Mouse (Mus musculus): Measurements from ENCODE around the gene Tubgcp6. TPM values are rescaled to one million over a fixed set of nuclear protein-coding genes. Genes with fewer than 3 reads are reported as not detected.

Gene Tubgcp6
- polyA plus RNA-seq, 1 experiment from 2014 or later = 17.2 TPM

DNA sequence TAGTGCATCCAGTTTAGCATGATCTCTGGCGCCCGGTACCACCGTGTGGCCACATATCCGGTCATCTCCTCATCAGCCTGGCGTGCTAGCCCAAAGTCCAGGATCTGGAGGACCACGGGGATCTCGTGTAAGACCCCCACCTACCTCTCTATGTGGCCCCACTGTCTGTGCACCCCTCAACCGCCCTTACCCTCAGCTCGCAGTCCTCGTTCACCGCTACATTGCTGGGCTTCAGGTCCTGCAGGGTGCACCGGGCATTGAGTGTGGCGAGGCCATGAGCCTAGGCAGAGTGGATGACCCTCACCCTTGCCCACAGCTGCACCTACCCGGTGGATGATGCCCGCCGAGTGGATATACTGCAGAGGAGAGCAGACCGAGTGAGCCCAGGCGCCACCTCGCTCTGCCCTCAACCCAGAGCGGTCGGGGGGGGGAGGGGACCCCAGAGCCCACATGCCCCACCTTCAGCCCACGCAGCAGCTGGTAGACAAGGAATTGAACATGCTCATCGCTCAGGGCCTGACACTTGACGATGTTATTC, 23.0 kb upstream of the Tubgcp6 start:
- H3K9me3 ChIP-seq (ENCODE audit: control insufficient read depth, low read length) = no peaks in the 10 kb centered on the region
- peak overlapping the region; percentile 77; the same call in 1 of the 2 replicates for H3K27ac ChIP-seq
- H3K4me1 ChIP-seq (replicated peaks; ENCODE audit: control insufficient read depth, insufficient read depth, low read length) = peaks cover 36% of the 10 kb centered on the region
- peak overlapping the region; percentile 87 for H3K4me2 ChIP-seq (replicated peaks)
- peak overlapping the region; percentile 53 for H3K4me3 ChIP-seq (replicated peaks; ENCODE audit: low read length)
- H3K27me3 ChIP-seq (ENCODE audit: control insufficient read depth, insufficient read depth, low read length) = no peaks in the 10 kb centered on the region
- WGBS = 82% methylated on average over 24 of the region's 24 CpGs
- peak overlapping the region; percentile 88; the same call in 1 of the 2 replicates for H3K9ac ChIP-seq
- no peak for ATAC-seq (ENCODE audit: low FRiP score)
- DNase-seq (ENCODE audit: low spot score) = no peak
- peaks cover 36% of the 10 kb centered on the region for H3K36me3 ChIP-seq (replicated peaks; ENCODE audit: control insufficient read depth, insufficient read depth)

DNA sequence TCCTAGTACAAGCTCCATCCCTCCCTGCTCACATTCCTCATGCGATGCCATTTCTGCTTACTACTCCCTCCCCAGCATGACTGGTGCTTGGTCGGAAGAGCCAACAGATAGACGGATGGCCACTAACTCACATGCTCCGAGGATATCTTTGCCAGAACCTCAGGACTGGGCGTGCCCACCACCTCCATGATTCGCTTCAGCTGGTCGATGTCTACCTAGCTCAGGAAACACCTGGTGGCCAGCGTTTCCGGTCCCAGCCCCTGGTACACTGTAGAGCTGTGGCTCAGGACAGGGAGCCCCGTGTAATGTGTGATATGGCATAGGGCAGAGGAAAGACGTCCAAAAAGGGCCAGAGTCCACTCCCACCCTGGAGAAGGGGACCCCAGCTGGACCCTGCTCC, 22.1 kb upstream of the Tubgcp6 start:
- no peak for ATAC-seq (ENCODE audit: low FRiP score)

DNA sequence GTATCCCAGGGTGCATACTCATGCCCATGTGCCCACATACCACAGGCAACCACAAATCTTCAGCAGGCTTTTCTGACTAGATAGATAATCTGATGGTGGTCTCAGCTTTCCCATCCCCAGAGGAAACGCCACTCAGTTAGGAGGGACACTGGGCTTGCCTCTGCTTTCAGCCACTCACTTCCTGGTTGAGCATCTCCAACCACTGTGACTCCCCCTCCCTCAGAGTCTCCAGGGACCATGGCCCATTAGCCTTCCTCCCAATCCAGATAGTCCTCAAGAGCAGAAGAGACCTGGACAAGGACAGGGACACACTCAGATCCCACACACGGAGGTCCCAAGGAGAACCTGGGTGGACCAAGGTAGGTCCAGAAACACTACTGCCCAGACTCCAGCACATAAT, 20.2 kb upstream of the Tubgcp6 start:
- no peak overlapping the region for H3K4me2 ChIP-seq (replicated peaks)
- H3K27ac ChIP-seq = no peak overlapping the region
- WGBS = 84% methylated on average over 2 of the region's 2 CpGs
- H3K27me3 ChIP-seq (ENCODE audit: control insufficient read depth, insufficient read depth, low read length) = 0 out of 2 replicates have a peak, but pooled peaks cover 14% of the 10 kb centered on the region
- H3K4me1 ChIP-seq (replicated peaks; ENCODE audit: control insufficient read depth, insufficient read depth, low read length) = peaks cover 38% of the 10 kb centered on the region
- DNase-seq (ENCODE audit: low spot score) = no peak
- H3K9me3 ChIP-seq (ENCODE audit: control insufficient read depth, low read length) = no peaks in the 10 kb centered on the region
- no peak for ATAC-seq (ENCODE audit: low FRiP score)
- H3K4me3 ChIP-seq (replicated peaks; ENCODE audit: low read length) = no peak overlapping the region
- no peak overlapping the region for H3K9ac ChIP-seq
- H3K36me3 ChIP-seq (replicated peaks; ENCODE audit: control insufficient read depth, insufficient read depth) = peaks cover 36% of the 10 kb centered on the region

More for the DNA sequence above, 22.1 kb upstream of the Tubgcp6 start:
- 93% methylated on average over 11 of the region's 11 CpGs for WGBS
- H3K36me3 ChIP-seq (replicated peaks; ENCODE audit: control insufficient read depth, insufficient read depth) = peaks cover 36% of the 10 kb centered on the region
- 0 out of 2 replicates have a peak, but pooled peaks cover 2% of the 10 kb centered on the region for H3K27me3 ChIP-seq (ENCODE audit: control insufficient read depth, insufficient read depth, low read length)
- no peak overlapping the region for H3K27ac ChIP-seq
- H3K4me1 ChIP-seq (replicated peaks; ENCODE audit: control insufficient read depth, insufficient read depth, low read length) = peaks cover 40% of the 10 kb centered on the region
- no peaks in the 10 kb centered on the region for H3K9me3 ChIP-seq (ENCODE audit: control insufficient read depth, low read length)
- H3K9ac ChIP-seq = no peak overlapping the region
- no peak for DNase-seq (ENCODE audit: low spot score)
- no peak overlapping the region for H3K4me2 ChIP-seq (replicated peaks)
- H3K4me3 ChIP-seq (replicated peaks; ENCODE audit: low read length) = no peak overlapping the region

DNA sequence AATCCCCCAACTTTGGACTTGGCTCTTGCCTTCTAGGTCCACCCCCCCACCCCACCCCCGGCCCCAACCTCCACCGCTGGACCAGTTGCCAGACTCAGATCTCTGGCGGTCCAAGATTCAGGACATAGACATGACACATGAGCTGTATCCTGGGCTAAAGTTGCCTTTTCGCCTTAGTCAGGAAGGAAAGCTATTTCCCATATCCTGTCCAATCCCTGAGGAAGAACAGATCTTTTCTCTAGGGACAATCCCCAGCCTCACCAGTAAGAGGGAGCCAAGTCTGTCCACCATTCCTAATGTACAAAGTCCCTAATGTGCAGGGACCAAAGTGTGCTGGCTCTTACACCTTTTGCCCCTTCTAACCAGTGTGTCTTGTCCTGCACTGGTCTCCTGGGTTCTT, 19.0 kb upstream of the Tubgcp6 start:
- H3K9ac ChIP-seq = no peak overlapping the region
- DNase-seq (ENCODE audit: low spot score) (no peak), ATAC-seq (ENCODE audit: low FRiP score) (no peak)
- H3K36me3 ChIP-seq (replicated peaks; ENCODE audit: control insufficient read depth, insufficient read depth) = peaks cover 36% of the 10 kb centered on the region
- no peaks in the 10 kb centered on the region for H3K9me3 ChIP-seq (ENCODE audit: control insufficient read depth, low read length)
- H3K27ac ChIP-seq = no peak overlapping the region
- no peak overlapping the region for H3K4me2 ChIP-seq (replicated peaks)
- 0 out of 2 replicates have a peak, but pooled peaks cover 14% of the 10 kb centered on the region for H3K27me3 ChIP-seq (ENCODE audit: control insufficient read depth, insufficient read depth, low read length)
- H3K4me1 ChIP-seq (replicated peaks; ENCODE audit: control insufficient read depth, insufficient read depth, low read length) = peaks cover 25% of the 10 kb centered on the region
- WGBS = 73% methylated on average over 4 of the region's 4 CpGs
- H3K4me3 ChIP-seq (replicated peaks; ENCODE audit: low read length) = no peak overlapping the region

DNA sequence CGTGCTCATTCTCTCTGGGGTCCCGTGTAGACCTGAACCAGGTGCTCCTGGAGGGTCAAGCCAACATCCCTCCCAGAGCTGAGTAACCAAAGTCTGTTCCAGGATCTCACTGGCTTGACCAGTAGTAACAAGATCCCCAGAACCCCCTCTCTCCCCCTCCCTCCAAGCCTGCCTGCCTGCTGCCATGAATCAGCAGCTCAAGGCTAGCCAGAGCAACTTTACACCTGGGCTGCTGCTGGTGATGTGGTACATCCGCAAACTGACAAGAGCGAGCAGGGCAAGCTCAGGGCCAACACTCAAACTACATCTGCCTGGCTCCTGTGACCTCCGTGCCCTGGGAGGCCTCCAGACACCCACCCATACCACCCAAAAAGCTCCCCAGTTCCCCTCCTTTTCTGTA, 18.5 kb upstream of the Tubgcp6 start:
- ATAC-seq (ENCODE audit: low FRiP score) = no peak
- Histone ChIP-seq H3K27me3 (ENCODE audit: control insufficient read depth, insufficient read depth, low read length) (0 out of 2 replicates have a peak, but pooled peaks cover 14% of the 10 kb centered on the region), H3K9ac (no peak overlapping the region), H3K9me3 (ENCODE audit: control insufficient read depth, low read length) (no peaks in the 10 kb centered on the region), H3K4me1 (replicated peaks; ENCODE audit: control insufficient read depth, insufficient read depth, low read length) (peaks cover 21% of the 10 kb centered on the region), H3K4me3 (replicated peaks; ENCODE audit: low read length) (no peak overlapping the region), H3K27ac (no peak overlapping the region), H3K4me2 (replicated peaks) (no peak overlapping the region), H3K36me3 (replicated peaks; ENCODE audit: control insufficient read depth, insufficient read depth) (peaks cover 36% of the 10 kb centered on the region)
- 23% methylated on average over 5 of the region's 5 CpGs for WGBS
- no peak for DNase-seq (ENCODE audit: low spot score)

DNA sequence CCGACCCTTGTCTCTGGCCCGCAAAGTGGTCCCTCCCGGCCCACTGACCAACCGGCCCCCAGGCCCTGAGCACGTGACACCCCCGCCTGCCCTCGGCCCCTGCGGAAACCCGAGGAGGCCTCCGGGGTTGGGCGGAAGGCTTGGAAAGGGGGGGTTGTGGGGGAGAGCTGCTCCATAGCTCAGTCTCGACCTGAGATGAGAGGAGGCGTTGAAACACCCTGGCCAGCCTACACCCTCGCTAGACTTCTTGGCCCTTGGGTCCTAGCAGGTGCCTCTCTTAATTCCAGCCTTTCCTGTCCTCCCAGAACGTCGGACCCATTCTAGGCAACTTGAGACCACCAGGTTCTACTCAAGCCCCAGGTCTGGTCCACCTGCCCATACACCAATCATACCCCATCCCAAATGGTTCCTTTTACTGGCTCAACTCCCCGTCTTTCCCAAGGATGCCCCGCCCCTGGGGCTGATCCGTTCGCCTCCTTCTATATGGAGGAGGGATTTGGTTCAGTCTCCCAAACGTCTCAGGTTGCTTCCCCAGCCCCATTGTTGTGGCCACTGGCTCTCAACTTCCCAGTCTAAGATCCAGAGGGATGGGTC, 17.8 kb upstream of the Tubgcp6 start, which contains the start of gene Mapk12:
TSS of gene Mapk12 (minus strand) at position 45 of the 594 bp plus-strand sequence.
- H3K9ac ChIP-seq = peak within 1 kb of the TSS; percentile 63

DNA sequence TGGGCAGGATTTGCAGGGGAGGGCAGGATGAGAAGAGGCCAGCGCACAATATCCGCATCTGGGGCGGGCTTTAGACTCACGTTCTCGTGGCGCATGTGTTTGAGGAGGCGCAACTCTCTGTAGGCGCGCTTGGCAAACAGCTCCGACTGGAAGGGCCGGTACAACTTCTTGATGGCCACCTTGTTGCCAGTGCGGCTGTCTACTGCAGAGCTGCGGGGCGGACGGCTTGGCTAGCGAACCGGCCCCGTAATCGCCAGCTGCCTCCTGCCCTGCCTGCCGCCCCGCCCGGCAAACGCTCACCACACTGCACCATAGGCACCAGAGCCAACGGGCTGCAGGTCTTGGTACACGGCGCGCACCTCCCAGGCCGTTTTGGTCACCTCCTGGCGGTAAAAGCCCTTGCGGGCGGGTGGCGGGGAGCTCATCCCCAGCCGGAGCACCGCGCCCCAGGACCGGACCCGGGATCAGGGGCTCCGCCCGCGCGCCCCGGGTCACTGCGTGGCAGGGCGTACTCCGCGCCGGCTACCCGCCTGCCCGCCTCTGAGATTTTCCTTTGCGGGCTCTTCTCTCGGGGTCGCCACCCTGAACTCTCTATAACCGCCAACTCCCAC, 17.2 kb upstream of the Tubgcp6 start:
- Histone ChIP-seq H3K27me3 (ENCODE audit: control insufficient read depth, insufficient read depth, low read length) (0 out of 2 replicates have a peak, but pooled peaks cover 14% of the 10 kb centered on the region), H3K27ac (no peak overlapping the region), H3K9me3 (ENCODE audit: control insufficient read depth, low read length) (no peaks in the 10 kb centered on the region), H3K4me3 (replicated peaks; ENCODE audit: low read length) (peak overlapping the region; percentile 44), H3K9ac (peak overlapping the region; percentile 63), H3K4me1 (replicated peaks; ENCODE audit: control insufficient read depth, insufficient read depth, low read length) (peaks cover 13% of the 10 kb centered on the region), H3K36me3 (replicated peaks; ENCODE audit: control insufficient read depth, insufficient read depth) (peaks cover 29% of the 10 kb centered on the region), H3K4me2 (replicated peaks) (peak overlapping the region; percentile 95)
- ATAC-seq (ENCODE audit: low FRiP score) = peak; percentile 13; the same call in 1 of the 2 replicates
- 0% methylated on average over 49 of the region's 53 CpGs for WGBS
- DNase-seq (ENCODE audit: low spot score) = no peak

More for the DNA sequence above, 17.8 kb upstream of the Tubgcp6 start, which contains the start of gene Mapk12:
- H3K4me1 ChIP-seq (replicated peaks; ENCODE audit: control insufficient read depth, insufficient read depth, low read length) = peaks cover 14% of the 10 kb centered on the region
- DNase-seq (ENCODE audit: low spot score) = no peak
- H3K36me3 ChIP-seq (replicated peaks; ENCODE audit: control insufficient read depth, insufficient read depth) = peaks cover 34% of the 10 kb centered on the region
- H3K27ac ChIP-seq = no peak within 1 kb of the TSS
- peak within 1 kb of the TSS; percentile 44 for H3K4me3 ChIP-seq (replicated peaks; ENCODE audit: low read length)
- H3K4me2 ChIP-seq (replicated peaks) = peak within 1 kb of the TSS; percentile 95
- ATAC-seq (ENCODE audit: low FRiP score) = peak; percentile 61
- H3K9me3 ChIP-seq (ENCODE audit: control insufficient read depth, low read length) = no peaks in the 10 kb centered on the region
- under 1% methylated on average over 21 of the region's 21 CpGs for WGBS
- H3K27me3 ChIP-seq (ENCODE audit: control insufficient read depth, insufficient read depth, low read length) = 0 out of 2 replicates have a peak, but pooled peaks cover 14% of the 10 kb centered on the region

DNA sequence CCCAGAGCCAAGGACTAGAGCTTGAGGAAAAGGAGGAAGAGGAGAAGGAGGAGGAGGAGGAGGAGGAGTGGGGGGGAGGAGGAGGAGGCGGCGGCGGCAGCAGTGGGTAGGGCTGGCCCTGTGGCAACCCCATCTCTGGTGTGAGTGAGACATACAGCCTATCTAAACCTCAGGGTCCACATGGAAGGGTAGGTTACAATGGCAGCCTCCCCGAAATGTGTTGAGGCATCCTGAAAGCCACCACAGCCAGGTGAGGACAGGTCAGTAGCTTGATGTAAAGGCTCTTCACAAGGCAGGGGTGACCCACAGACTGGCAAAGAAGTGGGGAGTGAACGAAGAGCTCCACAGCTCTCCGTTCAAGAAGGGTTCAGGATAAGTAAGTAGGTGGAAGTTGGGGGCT, 15.6 kb upstream of the Tubgcp6 start:
- DNase-seq (ENCODE audit: low spot score) = no peak
- Histone ChIP-seq H3K9ac (no peak overlapping the region), H3K27me3 (ENCODE audit: control insufficient read depth, insufficient read depth, low read length) (0 out of 2 replicates have a peak, but pooled peaks cover 14% of the 10 kb centered on the region), H3K36me3 (replicated peaks; ENCODE audit: control insufficient read depth, insufficient read depth) (peaks cover 12% of the 10 kb centered on the region), H3K4me2 (replicated peaks) (no peak overlapping the region), H3K4me1 (replicated peaks; ENCODE audit: control insufficient read depth, insufficient read depth, low read length) (peaks cover 13% of the 10 kb centered on the region), H3K4me3 (replicated peaks; ENCODE audit: low read length) (no peak overlapping the region), H3K27ac (no peak overlapping the region), H3K9me3 (ENCODE audit: control insufficient read depth, low read length) (no peaks in the 10 kb centered on the region)
- WGBS = 93% methylated on average over 6 of the region's 6 CpGs
- no peak for ATAC-seq (ENCODE audit: low FRiP score)

DNA sequence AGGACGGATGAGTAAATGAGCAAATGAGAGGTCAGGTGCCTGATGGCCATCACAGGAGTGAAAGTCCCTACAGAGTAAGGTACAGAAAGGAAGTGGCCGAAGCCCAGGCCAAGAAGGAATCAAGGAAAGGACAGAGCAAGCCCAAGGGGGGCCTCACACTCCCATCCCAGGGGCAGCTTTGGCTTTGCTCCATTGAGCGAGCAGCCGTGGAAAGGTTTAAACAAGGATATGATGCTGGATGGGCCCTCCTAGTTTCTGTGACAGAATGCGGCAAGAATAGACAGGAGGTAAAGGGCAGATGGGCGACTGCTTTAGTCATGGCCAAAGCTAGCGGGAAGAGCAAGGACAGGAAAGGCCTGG, 15.1 kb upstream of the Tubgcp6 start:
- ATAC-seq (ENCODE audit: low FRiP score) (no peak), DNase-seq (ENCODE audit: low spot score) (no peak)
- 0 out of 2 replicates have a peak, but pooled peaks cover 14% of the 10 kb centered on the region for H3K27me3 ChIP-seq (ENCODE audit: control insufficient read depth, insufficient read depth, low read length)
- H3K9ac ChIP-seq = no peak overlapping the region
- H3K9me3 ChIP-seq (ENCODE audit: control insufficient read depth, low read length) = no peaks in the 10 kb centered on the region
- no peak overlapping the region for H3K4me2 ChIP-seq (replicated peaks)
- H3K36me3 ChIP-seq (replicated peaks; ENCODE audit: control insufficient read depth, insufficient read depth) = peaks cover 7% of the 10 kb centered on the region
- no peak overlapping the region for H3K4me3 ChIP-seq (replicated peaks; ENCODE audit: low read length)
- H3K4me1 ChIP-seq (replicated peaks; ENCODE audit: control insufficient read depth, insufficient read depth, low read length) = peaks cover 13% of the 10 kb centered on the region
- H3K27ac ChIP-seq = no peak overlapping the region
- 88% methylated on average over 7 of the region's 7 CpGs for WGBS
